Mouse (Mus musculus) brain, embryonic 18.5 days (tissue): ENCODE results near the gene Zfp764.
A peak's percentile ranks its signal among the peaks of the same experiment; 100 is the strongest.
"Not testable (repeated sequence)": the region's sequence is repeated elsewhere in the genome, so short reads cannot be mapped to it uniquely, and the experiment has no call there.

Source experiments
- DNase-seq: peaks from one replicate; pipeline ENCODE4 v3.0.0-alpha.2; 2012; ENCODE audit warnings: low read depth, low spot score

Zfp764 gene

DNA sequence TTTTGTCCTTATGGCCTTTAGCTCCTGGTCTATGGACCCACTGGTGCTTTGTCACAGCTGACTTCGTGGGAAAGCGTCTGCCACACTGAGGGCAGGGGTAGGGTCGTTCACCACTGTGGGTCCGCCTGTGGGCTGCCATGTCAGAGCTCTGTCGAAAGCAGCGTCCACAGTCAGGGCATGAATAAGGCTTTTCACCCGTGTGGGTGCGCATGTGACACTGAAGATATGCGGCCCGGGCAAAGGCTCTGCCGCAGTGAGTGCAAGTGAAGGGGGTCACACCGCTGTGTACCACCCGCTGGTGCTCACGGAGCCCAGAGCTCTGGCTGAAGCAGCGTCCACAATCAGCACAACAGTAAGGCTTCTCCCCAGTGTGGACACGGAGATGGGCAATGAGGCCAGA lies 15.1 kb downstream of the Zfp764 start:
- DNase-seq, result no peak

DNA sequence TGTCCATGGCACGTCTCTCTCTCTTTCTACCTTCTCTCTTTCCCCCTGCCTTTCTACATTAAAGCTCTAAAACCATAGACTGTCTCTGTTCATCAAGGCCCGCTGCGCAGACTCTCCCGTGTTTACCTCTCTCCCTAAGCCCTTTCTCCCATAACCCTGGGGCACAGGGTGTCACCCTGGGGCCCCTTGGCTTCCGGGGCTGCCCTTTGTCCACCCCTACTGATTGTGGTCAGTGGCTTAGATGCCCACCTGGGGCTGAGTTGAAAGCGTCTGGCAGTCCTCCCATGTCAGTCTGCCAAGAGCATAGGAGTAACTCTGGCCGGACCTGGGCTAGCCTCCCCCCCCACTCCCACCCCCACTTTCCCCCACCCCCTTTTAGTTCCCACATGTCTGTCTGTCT lies 16.3 kb downstream of the Zfp764 start:
- DNase-seq, result no peak

DNA sequence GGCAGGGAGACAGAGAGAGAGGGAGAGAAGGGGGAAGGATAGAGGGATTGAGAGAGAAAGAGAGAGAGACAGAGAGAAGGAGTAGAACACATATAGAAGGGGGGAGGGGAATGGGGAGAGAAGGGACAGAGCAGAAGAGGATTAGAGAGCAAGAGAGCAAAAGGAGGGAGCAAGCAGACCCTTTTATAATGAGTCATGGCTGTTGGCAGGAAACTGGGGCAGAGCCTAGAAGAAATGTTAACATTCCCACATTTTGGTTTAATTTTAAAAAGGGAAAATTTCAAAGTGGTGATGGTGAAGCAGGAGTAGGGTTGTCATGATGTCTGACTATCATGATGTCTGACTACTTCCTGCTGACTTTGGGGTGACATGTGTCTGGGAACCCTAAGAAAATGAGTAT lies 18.4 kb downstream of the Zfp764 start:
- DNase-seq, result not testable (repeated sequence)

DNA sequence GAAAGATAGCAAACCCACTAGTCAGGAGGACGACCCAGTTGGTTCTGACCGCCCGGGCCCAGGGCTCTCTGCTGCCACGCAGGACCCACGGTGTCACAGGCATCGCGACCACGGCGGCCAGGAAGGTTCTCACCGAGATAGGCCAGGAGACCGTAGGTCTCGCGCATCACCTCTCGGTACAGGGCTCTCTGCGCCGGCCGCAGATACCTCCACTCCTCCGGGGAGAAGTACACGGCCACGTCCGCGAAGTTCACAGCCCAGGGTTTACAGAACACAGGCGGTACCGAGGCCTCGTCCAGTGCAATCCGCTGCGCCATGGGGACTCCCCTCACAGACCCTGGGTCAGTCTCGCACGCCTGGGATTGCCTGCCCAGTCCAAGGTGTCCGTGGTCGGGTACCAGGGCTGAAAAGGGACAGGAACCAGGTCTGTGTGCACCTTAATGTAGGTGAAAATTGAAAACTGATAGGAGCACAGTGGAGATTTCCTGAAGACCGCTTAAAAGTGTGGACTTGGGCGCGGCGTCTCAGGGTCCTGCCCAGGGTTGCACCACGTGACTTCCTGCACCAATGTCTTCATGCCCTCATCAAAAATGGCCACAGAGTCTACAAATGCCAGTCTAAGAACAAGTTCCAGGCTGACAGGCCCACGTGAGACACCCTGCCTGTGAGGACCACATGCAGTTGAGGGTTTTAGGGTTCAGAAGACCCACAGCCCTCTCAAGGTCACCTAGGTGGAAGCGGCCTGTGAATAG lies 19.8 kb downstream of the Zfp764 start, which contains the start of gene 9130019O22Rik:
Gene 9130019O22Rik, minus strand, starts transcription at position 526 of the 752 bp plus-strand sequence.
- DNase-seq, result no peak

DNA sequence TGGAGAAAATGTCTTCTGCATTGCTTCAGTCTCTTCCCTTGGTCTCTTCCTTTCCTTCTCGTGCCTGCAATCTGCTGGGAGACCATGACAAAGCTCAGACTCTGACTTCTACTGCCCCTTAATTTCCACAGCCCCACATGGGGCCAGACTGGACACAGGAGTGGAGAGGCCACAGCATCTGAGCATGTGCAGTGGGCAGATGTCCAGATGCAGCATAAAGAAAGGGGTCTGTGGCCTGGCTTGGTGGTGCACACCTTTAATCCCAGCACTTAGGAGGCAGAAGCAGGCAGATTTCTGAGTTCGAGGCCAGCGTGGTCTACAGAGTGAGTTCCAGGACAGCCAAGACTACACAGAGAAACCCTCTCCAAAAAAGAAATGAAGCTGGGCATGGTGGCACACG lies 21.1 kb downstream of the Zfp764 start:
- DNase-seq, result not testable (repeated sequence)

DNA sequence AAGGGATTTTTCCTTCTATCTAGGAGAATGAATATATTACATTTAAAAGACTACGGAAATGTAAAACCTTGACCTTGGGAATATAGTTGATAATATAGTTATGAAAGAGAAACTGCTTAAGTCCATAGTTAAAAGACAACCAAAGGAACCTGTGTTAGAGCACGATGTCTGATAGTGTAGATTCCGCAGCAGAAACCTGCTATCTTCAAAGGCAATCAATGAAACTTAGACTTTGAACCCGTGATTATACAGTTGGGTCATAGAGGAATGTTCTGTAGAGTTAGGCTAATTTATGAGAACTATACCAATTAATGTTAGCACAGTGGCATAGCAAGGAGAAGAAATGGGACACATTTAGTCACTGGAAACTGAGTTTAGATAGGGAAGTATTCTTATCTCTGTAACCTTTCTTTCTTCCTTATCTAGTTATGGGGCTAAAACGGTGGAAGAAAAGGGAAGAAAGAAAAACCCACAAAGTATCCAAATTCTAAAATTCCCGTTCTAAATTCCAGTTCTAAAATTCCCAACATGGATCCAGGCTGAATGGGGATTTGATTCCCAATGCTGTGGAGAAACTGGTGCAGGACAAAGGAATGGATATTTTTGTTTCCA lies 28.2 kb downstream of the Zfp764 start:
- DNase-seq, result no peak

DNA sequence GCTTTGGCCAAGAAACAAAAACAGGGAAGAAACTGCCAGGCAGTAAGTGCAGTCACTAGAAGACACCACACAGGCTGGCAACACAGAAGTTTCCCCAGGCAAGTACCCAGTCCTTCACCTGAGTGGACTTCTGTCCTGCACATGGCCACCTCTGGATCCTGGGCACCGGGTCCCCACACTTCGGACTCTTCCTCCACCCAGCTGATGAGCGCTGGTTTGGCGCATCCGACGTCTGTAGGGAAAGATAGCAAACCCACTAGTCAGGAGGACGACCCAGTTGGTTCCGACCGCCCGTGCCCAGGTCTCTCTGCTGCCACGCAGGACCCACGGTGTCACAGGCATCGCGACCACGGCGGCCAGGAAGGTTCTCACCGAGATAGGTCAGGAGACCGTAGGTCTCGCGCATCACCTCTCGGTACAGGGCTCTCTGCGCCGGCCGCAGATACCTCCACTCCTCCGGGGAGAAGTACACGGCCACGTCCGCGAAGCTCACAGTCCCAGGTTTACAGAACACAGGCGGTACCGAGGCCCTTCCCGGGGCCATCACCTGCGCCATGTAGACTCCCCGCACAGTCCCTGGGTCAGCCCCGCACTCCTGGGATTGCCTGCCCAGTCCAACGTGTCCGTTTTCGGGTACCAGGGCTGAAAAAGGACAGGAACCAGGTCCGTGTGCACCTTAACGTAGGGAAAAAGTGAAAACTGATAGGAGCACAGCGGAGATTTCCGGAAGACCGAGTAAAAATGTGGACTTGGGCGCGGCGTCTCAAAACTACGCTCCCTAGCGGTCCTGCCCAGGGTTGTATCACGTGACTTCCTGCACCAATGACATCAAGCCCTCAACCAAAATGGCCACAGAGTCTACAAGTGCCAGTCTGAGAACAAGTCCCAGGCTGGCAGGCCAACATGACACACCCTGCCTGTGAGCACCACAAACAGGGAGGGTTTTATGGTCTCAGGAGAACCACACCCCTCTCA lies 31.1 kb downstream of the Zfp764 start, which contains the start of gene Zfp747:
Gene Zfp747, minus strand, starts transcription at position 780 of the 975 bp plus-strand sequence.
- DNase-seq, result peak; percentile 78

DNA sequence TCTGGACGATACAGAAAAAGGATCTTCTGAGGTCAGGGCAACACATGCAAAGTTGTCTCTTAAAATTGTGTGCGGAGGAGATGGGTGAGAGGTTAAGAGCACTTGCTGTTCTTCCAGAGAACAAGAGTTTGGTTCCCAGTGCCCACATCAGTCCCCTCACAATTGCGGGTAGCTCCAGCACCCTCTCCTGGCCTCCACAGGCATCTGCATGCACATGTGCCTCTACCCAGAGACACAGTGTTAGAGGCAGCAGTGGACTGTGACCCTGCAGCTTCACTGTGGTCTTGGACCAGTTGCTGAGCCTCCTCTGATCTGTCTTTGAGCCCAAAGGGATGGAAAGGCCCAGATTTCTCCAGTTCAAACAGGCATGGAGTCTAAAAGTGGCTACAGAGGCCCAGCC lies 34.8 kb downstream of the Zfp764 start:
- not testable (repeated sequence) for DNase-seq

DNA sequence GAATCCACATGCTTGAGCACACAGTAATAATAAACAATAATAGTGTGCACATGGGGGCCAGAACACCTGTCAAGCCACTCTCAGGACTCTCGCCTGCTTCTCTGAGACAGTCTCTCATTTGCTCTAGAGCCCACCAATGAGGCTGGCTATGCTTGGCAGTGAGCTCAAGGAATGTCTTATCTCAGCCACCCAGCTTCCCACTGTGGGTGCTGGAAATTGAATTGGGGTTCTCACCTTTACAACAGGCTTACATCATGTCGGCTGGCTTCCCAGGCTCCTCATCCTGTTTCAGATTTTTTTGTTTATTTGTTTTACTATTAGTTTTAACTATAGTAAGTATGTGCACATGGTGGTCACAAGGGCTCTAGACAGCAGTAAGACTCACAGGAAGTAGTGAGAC lies 35.4 kb downstream of the Zfp764 start:
- DNase-seq, result no peak

DNA sequence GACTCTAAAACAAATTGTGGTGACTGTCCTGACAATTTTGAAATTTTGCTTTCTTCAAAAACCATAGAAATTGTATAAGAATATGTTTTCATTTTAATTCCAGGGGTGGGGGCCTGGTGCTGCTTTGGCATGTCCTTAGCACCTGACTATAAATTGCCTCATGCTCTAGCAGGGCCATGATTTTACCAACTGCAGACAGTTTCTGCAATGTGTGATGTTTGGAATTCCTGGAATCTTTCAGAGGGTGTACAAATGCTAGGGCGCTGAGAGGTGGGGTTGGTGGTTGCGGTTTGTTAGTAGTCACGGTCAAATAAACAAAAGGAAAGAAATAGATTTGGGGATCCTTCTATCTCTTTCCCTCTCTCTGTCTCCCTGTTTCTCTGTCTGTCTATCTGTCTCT lies 40.4 kb downstream of the Zfp764 start:
- DNase-seq, result no peak

DNA sequence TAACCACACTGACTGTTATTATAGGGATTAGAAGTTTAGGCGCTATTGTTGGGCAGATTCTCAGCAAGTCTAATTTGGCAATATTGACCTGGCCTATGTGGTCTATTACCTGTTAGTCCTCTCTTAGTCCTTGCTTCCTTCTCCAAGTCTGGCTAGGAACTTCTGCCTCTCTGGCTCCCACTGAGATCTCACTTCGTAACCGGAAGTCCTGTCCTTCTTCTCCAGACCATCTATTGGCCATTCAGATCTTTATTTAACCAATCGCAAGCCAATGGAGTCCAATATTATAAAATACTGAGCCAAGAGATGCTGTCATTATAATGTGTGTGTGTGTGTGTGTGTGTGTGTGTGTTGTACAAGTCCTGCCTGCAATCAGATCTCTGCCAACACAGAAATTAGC lies 42.5 kb downstream of the Zfp764 start:
- no peak for DNase-seq

DNA sequence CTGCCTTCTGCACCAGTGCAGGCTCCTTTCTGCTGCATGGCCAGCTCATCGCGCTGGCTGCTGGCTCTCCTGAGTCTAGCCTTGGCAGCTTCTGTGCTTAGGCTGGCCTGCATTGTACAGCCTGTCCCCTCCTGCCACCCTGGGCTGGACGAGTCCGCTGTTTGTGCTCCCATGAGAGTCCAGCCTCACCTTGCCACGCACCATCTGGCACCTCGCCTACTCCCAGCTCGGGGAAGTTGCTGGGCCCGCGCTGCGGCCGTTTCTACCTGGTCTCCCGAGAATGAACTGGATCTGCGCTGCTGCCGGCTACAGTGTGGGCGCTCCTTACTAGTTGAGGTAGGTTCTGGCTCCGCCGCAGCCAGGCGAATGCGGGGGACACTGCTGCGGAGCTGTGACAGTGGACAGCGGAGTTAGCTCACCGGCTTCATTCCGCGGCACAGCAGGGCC lies 43.1 kb downstream of the Zfp764 start:
- DNase-seq, result no peak

DNA sequence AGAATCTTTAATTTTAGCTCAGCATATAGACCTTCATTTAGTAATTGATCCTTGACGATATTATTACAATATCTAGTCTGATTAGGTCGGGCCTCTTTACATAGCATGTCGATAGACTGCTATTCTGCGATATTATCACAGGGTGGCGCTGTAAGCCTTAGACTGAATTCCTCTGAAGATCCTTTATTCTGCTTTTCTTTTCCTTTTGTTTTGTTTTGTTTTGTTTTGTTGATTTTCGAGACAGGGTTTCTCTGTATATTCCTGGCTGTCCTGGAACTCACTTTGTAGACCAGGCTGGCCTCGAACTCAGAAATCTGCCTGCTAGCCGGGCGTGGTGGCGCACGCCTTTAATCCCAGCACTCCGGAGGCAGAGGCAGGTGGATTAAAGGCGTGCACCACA lies 44.2 kb downstream of the Zfp764 start:
- not testable (repeated sequence) for DNase-seq

DNA sequence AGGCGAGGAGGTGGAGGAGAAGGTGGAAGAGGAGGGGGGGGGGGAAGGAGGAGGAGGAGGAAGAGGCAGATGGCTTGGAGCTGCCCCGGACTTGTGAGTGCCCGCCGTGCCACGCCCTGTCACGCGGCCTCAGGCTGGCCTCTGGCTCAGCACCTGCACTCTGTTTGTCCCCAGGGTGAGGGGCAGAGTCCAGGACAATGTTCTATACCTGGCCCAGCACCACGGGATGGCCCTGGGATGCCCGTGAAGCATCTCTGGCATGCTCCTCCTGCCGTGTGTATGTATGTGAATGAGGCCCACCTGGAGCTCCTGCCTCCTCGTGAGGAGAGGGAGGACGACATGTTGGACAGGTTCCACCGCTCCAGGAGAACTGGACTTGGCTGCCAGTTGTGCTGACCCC lies 45.2 kb downstream of the Zfp764 start:
- DNase-seq, result no peak

DNA sequence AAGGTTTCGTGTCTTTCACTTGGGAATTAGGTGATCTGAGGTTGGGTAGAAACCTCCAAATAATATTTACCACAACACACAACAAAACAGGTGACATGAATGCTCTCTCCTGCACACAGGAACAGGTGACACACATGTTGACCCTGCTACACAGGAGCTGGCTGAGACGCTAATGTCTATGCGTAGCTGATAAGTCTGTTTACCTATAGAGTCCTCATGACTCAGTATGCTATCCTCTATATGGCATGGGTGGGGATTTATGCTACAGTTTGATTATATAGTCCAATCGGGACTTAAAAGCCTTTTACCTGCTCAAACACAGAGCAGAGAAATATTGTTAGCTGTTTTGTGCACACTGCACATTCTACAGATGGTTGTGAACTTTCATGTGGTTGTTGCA lies 46.4 kb downstream of the Zfp764 start:
- DNase-seq, result no peak

DNA sequence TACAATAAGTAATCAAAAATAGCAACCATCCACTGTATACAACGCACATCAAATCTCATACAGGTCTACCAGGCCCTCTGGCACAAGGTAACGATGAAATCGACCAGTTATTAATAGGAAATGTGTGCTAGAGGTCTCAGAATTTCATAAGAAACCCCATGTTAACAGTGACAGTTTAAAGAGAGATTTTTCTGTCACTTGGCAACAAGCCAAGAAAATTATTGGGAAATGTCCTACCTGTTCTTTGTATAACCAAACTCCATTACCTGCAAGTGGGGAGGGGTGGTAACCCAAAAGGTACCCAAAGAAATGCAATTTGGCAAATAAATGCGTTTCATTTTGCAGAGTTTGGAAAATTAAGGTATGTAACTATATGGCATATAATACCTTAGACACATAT lies 48.1 kb downstream of the Zfp764 start:
- DNase-seq, result no peak

DNA sequence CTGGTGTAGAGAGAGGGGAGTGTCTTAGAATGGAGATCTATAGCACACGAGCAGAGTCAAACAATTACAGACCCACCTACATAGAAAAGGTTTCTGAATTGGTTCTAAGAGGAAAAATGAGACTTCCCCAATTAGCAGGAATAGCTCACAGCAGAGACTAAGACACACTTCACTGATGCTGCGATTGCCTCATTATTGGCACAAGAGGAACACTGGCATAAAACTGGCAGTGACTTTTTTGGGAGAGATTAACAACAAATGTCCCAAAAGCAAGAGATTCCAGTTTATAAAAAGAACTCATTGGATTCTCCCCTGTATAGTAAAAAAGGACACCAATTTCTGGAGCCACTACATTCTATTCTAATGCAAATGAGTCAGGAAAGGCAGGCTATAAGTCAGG lies 48.8 kb downstream of the Zfp764 start:
- DNase-seq, result no peak

DNA sequence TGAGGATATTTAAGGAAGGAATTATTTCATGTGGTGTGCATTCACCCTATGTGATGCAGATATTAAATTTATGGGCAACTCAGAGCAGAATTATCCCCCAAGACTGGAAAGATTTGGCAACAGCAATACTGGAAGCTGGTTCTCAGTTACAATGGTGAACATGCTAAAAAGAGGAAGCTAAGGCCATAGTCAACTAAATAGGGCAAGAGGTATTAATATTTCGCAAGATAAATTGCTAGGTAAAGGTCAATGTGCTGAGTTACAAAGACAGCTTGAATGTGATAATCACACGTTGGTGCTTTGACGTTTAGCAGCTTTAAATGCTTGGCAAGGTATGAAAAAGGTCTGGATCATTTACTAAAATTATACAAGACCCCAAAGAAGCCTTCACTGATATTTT lies 50.8 kb downstream of the Zfp764 start:
- no peak for DNase-seq
